Mouse (Mus musculus) stomach, postnatal 0 days (tissue): ENCODE results near the gene Stub1. TPM values are rescaled to one million over a fixed set of nuclear protein-coding genes. Genes with fewer than 3 reads are reported as not detected.

Experiments
- ATAC-seq: fragments of 200-750 bp; cut with Nextera tagmentation; 2 replicates; pipeline ENCODE4 v1.8.0; 2017; ENCODE audit not compliant: low FRiP score, low TSS enrichment
- DNase-seq: peaks from one replicate; pipeline ENCODE4 v3.0.0-alpha.2; 2016; ENCODE audit warnings: low spot score
- H3K27ac ChIP-seq: fragments of 300-500 bp; sonication (generic); replicated peaks from 2 replicates; pipeline ENCODE4 v1.5.1; 2014; ENCODE audit warnings: mild to moderate bottlenecking, control low read depth
- H3K27me3 ChIP-seq: fragments of 300-500 bp; sonication (generic); 2 replicates; pipeline ENCODE4 v1.6.1; 2014; ENCODE audit warnings: low read length; ENCODE audit not compliant: control insufficient read depth, insufficient read depth
- H3K36me3 ChIP-seq: fragments of 300-500 bp; sonication (generic); 2 replicates; pipeline ENCODE4 v1.6.1; 2014; ENCODE audit warnings: low read length, mixed read lengths; ENCODE audit not compliant: control insufficient read depth, insufficient read depth
- H3K4me1 ChIP-seq: fragments of 300-500 bp; sonication (generic); replicated peaks from 2 replicates; pipeline ENCODE4 v1.6.1; 2014; ENCODE audit warnings: antibody characterized with exemption; ENCODE audit not compliant: control insufficient read depth, insufficient read depth
- H3K4me2 ChIP-seq: fragments of 300-500 bp; sonication (generic); replicated peaks from 2 replicates; pipeline ENCODE4 v1.6.1; 2014; ENCODE audit warnings: low read depth, mild to moderate bottlenecking, control low read depth, moderate library complexity
- H3K4me3 ChIP-seq: fragments of 300-500 bp; sonication (generic); 2 replicates; pipeline ENCODE4 v1.5.1; 2014; ENCODE audit warnings: low read depth, low read length, control low read depth
- H3K9ac ChIP-seq: fragments of 300-500 bp; sonication (generic); 2 replicates; pipeline ENCODE4 v1.6.1; 2014; ENCODE audit warnings: mild to moderate bottlenecking, low read length, control low read depth, mixed read lengths
- H3K9me3 ChIP-seq: fragments of 300-500 bp; sonication (generic); 2 replicates; pipeline ENCODE4 v1.6.1; 2016; ENCODE audit warnings: low read length; ENCODE audit not compliant: control insufficient read depth
- CTCF ChIP-seq: IDR thresholded peaks from 2 replicates; pipeline ENCODE4 v1.5.1; 2016; ENCODE audit warnings: antibody characterized with exemption, low read depth, mild to moderate bottlenecking, moderate library complexity
- EP300 ChIP-seq: optimal IDR thresholded peaks from 2 replicates; pipeline ENCODE3; 2016; ENCODE audit warnings: antibody characterized with exemption
- WGBS: fragments of 180-500 bp; shearing (Covaris S2); extraction: QIAGEN DNeasy Blood & Tissue Kit; methylation state at CpG from one replicate; pipeline ENCODE4 v1.1.7; 2014; 5-methylcytosine and 5-hydroxymethylcytosine counted together
- polyA plus RNA-seq: library from polyadenylated mRNA; unstranded; fragments of >200 nt; fragmentation: Nextera tagmentation; extraction: Ambion mirVana; gene quantifications from 2 replicates; pipeline ENCODE4 v1.2.1, GENCODE M21; 2015

Gene Stub1
- polyA plus RNA-seq, 1 experiment from 2014 or later, result 215 TPM

- peaks cover 33% of the 10 kb centered on the region for H3K36me3 ChIP-seq
- no peak for ATAC-seq
- 82% methylated on average over 3 of the region's 3 CpGs for WGBS
Measured at GRCm38 (mm10) chr17:25842509-25842908, 9.3 kb upstream of the Stub1 start.

GRCm38 (mm10) chr17:25841117-25841880, 8.1 kb upstream of the Stub1 start, which contains the start of gene Gm20683:
Gm20683 (minus strand) TSS chr17:25841763.
- no peak for DNase-seq
- ATAC-seq, result no peak
- TF ChIP-seq EP300 (no peak), CTCF (no peak)
- Histone ChIP-seq H3K27me3 (no peaks in the 10 kb centered on the region), H3K9me3 (no peaks in the 10 kb centered on the region), H3K9ac (no peak within 1 kb of the TSS), H3K36me3 (peaks cover 33% of the 10 kb centered on the region), H3K4me1 (peaks cover 8% of the 10 kb centered on the region), H3K4me3 (no peak within 1 kb of the TSS), H3K4me2 (no peak within 1 kb of the TSS), H3K27ac (no peak within 1 kb of the TSS)
- 93% methylated on average over 22 of the region's 22 CpGs for WGBS

More at GRCm38 (mm10) chr17:25842509-25842908, 9.3 kb upstream of the Stub1 start:
- Histone ChIP-seq H3K27ac (no peak overlapping the region), H3K4me2 (no peak overlapping the region), H3K9me3 (no peaks in the 10 kb centered on the region), H3K4me1 (no peaks in the 10 kb centered on the region; the same call in 1 of the 2 replicates), H3K4me3 (no peak overlapping the region), H3K9ac (no peak overlapping the region), H3K27me3 (no peaks in the 10 kb centered on the region)
- DNase-seq, result no peak
- TF ChIP-seq CTCF, result no peak
- no peak for TF ChIP-seq EP300

GRCm38 (mm10) chr17:25840519-25840918, 7.3 kb upstream of the Stub1 start:
- Histone ChIP-seq H3K9me3 (no peaks in the 10 kb centered on the region), H3K4me1 (peaks cover 11% of the 10 kb centered on the region), H3K4me3 (no peak overlapping the region), H3K27ac (no peak overlapping the region), H3K4me2 (no peak overlapping the region), H3K27me3 (no peaks in the 10 kb centered on the region), H3K9ac (no peak overlapping the region), H3K36me3 (peaks cover 33% of the 10 kb centered on the region)
- 92% methylated on average over 6 of the region's 6 CpGs for WGBS
- TF ChIP-seq EP300, result no peak
- no peak for ATAC-seq
- no peak for DNase-seq

- Histone ChIP-seq H3K4me2 (no peak overlapping the region), H3K9ac (no peak overlapping the region), H3K27ac (peak overlapping the region; percentile 35; the same call in 1 of the 2 replicates), H3K4me3 (no peak overlapping the region), H3K9me3 (no peaks in the 10 kb centered on the region), H3K4me1 (peaks cover 15% of the 10 kb centered on the region), H3K27me3 (no peaks in the 10 kb centered on the region), H3K36me3 (peaks cover 33% of the 10 kb centered on the region)
- no peak for DNase-seq
- ATAC-seq, result no peak
- 79% methylated on average over 14 of the region's 14 CpGs for WGBS
- TF ChIP-seq CTCF (no peak), EP300 (no peak)
Measured at GRCm38 (mm10) chr17:25839455-25840235, 6.4 kb upstream of the Stub1 start.

GRCm38 (mm10) chr17:25838904-25839303, 5.7 kb upstream of the Stub1 start:
- Histone ChIP-seq H3K4me1 (peaks cover 21% of the 10 kb centered on the region), H3K9ac (no peak overlapping the region), H3K4me2 (no peak overlapping the region), H3K27me3 (no peaks in the 10 kb centered on the region), H3K27ac (peak overlapping the region; percentile 35; the same call in 1 of the 2 replicates), H3K9me3 (no peaks in the 10 kb centered on the region), H3K36me3 (peaks cover 33% of the 10 kb centered on the region), H3K4me3 (no peak overlapping the region)
- DNase-seq (no peak), ATAC-seq (no peak)
- TF ChIP-seq CTCF (no peak), EP300 (no peak)
- 78% methylated on average over 4 of the region's 4 CpGs for WGBS

- Histone ChIP-seq H3K9me3 (no peaks in the 10 kb centered on the region), H3K4me1 (peaks cover 21% of the 10 kb centered on the region), H3K4me3 (no peak overlapping the region), H3K4me2 (no peak overlapping the region), H3K27me3 (no peaks in the 10 kb centered on the region), H3K27ac (peak overlapping the region; percentile 58), H3K9ac (peak overlapping the region; percentile 60; the same call in 1 of the 2 replicates), H3K36me3 (peaks cover 33% of the 10 kb centered on the region)
- DNase-seq, result no peak
- WGBS, result 46% methylated on average over 3 of the region's 3 CpGs
- TF ChIP-seq EP300 (no peak), CTCF (no peak)
- ATAC-seq, result no peak
Measured at GRCm38 (mm10) chr17:25837533-25837932, 4.3 kb upstream of the Stub1 start.
